Mouse (Mus musculus) lung, postnatal 0 days (tissue): Measurements from ENCODE around the gene Kcnj11.

Experiments used
- CTCF ChIP-seq: IDR thresholded peaks from 2 replicates; pipeline ENCODE4 v1.5.1; 2016; ENCODE audit warnings: antibody characterized with exemption, mild to moderate bottlenecking
- EP300 ChIP-seq: IDR thresholded peaks from 2 replicates; pipeline ENCODE4 v1.6.1; 2016; ENCODE audit warnings: antibody characterized with exemption, mild to moderate bottlenecking, control low read depth

DNA sequence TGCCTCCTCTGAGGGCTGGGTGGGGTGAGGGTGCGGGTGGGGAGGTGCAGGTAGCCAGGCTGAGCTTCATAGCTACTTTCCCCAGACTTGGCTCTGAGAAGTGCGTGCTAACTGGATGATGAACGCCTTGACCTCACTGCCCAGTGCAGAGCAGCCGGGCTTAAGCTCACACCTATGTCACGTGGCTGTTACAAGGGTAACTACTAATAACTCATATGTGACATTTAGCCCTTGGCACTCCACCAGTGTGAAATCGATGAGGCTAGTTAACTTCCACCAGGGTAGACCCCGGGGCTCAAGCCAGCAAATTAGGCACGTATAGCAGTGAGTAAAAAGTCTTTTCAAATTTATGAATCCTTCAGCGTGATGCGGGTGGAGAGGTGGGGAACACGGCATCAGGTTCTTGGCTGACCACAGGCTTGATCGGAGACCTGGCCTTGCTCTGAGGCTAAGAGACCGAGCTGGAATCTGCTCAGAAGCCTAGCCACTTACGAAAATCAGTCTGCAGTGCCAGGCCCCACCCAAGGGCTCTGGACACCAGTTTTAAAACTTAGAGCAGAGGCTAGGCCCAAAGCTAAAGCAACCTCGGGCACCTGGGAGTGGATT, 10.8 kb upstream of the Kcnj11 start:
- TF ChIP-seq CTCF (no peak), EP300 (no peak)
